Mouse (Mus musculus) cerebellum, adult 9-11 months (tissue): Measurements from ENCODE around the gene Bcl2l14.

Experiments
- DNase-seq: peaks from one replicate; pipeline ENCODE4 v3.0.0; 2022

Bcl2l14 gene

GRCm38 (mm10) chr6:134443925-134444324 lies 47.8 kb downstream of the Bcl2l14 start:
- DNase-seq: no peak

DNA sequence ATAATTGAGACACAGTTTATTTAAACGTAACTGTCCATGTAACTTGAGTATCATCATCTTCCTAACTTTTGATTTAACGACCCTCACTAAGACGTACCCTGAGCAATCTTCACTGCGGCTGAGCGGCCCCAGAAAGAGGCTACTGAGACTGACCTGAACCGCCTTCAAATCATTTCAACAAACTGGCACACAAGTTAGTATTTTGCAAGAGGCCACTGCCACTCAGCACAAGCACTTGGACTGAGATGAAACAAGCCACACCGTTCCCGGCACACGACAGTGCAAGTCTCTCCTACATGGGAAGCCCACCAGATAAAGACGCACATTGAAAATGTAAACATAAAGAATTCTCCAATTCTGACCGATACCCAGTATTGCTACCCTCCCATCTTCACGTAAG lies 52.3 kb downstream of the Bcl2l14 start:
- no peak for DNase-seq

DNA sequence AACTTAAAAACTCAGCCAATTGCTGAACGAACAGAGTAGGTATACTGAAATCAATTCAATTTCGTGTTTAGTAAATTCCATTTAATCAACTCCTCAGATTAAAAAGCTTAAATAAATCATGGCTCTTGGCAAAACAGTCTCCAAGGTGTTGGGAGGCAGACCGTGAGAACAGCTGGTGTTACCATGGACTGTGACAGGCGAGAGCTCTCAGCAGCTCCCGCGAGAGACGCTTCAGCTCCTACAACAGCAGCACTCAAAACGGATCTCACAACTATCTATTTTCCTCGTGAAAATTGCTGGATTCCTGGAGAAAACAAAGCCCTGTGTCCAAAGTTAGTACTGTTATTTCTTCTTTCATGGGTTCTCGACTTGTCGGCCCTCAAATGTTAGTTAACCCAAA lies 53.8 kb downstream of the Bcl2l14 start:
- DNase-seq: no peak

DNA sequence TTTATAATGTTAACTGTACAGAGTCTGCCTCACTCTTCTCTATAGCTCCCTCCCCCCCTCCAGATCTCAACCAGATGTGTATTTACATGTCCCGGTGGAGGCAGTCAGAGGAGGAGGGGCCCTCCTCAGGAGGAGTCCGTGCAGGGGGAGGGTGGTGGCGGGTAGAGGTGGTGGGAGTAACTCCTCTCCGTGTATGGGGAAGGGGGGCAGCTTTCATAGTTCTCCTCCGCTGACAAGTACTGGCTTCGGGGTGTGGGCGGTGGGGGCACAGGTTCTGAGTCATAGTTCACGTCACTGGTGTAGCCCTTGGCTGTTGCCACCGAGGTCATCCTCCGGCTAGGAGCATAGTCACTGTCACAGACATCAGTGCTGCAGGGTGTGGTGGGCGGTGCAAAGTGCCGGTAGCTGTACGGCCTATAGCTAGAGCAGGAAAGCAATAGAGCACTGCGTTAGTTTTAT lies 54.6 kb downstream of the Bcl2l14 start:
- no peak for DNase-seq

DNA sequence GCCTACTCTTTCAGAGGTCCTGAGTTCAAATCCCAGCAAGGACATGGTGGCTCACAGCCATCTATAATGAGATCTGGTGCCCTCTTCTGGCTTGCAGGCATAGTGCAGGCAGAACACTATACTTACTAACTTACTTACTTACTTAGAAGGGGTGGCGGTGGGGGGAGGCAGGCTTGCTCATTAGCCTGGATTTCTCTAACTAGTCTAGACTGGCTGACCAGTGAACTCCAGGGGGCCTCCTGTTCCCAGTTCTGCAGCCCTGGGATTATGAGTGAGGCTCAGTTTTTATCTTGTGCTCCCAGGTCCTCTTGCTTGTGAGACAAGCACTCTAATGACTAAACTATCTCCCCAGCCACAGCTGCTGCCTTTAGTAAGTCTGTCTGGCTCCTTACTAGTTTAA lies 58.0 kb downstream of the Bcl2l14 start:
- no peak for DNase-seq

GRCm38 (mm10) chr6:134458376-134458775 lies 62.3 kb downstream of the Bcl2l14 start:
- DNase-seq: no peak

- no peak for DNase-seq
Measured at GRCm38 (mm10) chr6:134461175-134461574, 65.1 kb downstream of the Bcl2l14 start.

DNA sequence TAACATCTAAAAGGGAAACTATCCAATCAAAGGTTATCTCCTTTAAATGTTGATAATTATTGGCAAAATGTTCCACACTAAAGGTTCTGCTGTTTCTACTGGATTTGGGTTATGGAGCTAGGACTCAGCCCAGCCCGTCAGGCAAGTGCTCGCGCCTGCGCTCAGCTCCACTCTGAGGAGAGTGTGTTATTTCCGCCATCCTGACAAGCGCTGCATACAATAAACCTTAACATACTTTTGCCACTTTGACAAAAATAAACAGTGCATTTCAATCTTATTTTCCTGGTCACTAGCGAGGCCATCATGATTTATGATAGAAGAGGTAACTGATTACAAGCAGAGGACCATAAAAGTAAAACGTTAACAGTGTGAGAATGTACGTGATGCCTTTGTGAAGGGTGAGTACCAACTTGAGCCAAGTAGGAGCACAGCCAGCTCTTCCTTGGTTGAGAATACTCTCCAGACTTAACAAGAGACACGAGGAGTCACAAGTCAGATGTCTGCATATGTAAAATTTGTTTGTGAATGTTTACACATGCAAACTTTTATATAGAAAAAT lies 70.6 kb downstream of the Bcl2l14 start:
- DNase-seq: no peak

- DNase-seq: no peak
Measured at GRCm38 (mm10) chr6:134469297-134469696, 73.2 kb downstream of the Bcl2l14 start.

- no peak for DNase-seq
Measured at GRCm38 (mm10) chr6:134470857-134471256, 74.7 kb downstream of the Bcl2l14 start.

GRCm38 (mm10) chr6:134473143-134473561 lies 77.0 kb downstream of the Bcl2l14 start:
- no peak for DNase-seq

- no peak for DNase-seq
Measured at GRCm38 (mm10) chr6:134479481-134479880, 83.4 kb downstream of the Bcl2l14 start.

- DNase-seq: no peak
Measured at GRCm38 (mm10) chr6:134486318-134486717, 90.2 kb downstream of the Bcl2l14 start.
